Mouse (Mus musculus): ENCODE data around the gene Lsm2.

DNA sequence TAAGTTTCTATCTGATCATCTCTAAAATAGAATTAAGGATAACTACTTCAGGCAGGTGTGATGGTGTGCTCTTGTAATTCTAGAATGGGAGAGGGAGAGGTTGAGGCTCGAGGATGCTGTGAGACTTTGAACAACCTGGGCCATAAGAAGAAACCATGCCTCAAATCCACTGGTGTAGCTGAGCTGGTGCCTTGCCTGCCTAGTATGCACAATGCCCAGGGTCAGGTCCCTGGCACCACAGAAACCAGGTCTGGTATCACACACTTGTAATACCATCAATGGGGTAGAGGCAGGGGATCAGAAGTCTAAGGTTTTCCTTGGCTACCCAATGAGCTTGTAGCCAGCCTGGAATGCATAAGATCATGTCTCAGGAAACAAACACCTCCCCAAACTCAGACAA lies 18.8 kb upstream of the Lsm2 start:
- no peak for TF ChIP-seq CTCF (IDR thresholded peaks at IDR 0.05; ENCODE audit: low read depth, low read length)
- no peak for TF ChIP-seq POLR2A (IDR thresholded peaks at IDR 0.05; ENCODE audit: borderline replicate concordance, low read depth, low read length)
